Mouse (Mus musculus) cerebellum, adult 2 months (tissue): Measurements from ENCODE around the gene Tesk2. TPM values are rescaled to one million over a fixed set of nuclear protein-coding genes. Genes with fewer than 3 reads are reported as not detected.
A peak's percentile ranks its signal among the peaks of the same experiment; 100 is the strongest.

ENCODE experiments used
- DNase-seq, 2 experiments: peaks; one replicate each; pipeline ENCODE4 v3.0.0; 2021
- H3K27ac ChIP-seq: fragments of 200-500 bp; 2 replicates; pipeline ENCODE4 v1.5.1; 2012; ENCODE audit warnings: low read length, control low read depth, inconsistent platforms; ENCODE audit not compliant: insufficient read depth
- H3K27me3 ChIP-seq: fragments of 200-500 bp; 2 replicates; pipeline ENCODE4 v1.6.1; 2012; ENCODE audit warnings: inconsistent platforms, mild to moderate bottlenecking, low read length, moderate library complexity; ENCODE audit not compliant: control insufficient read depth, insufficient read depth
- H3K4me1 ChIP-seq: fragments of 200-500 bp; 2 replicates; pipeline ENCODE4 v1.6.1; 2011; ENCODE audit warnings: low read length; ENCODE audit not compliant: control insufficient read depth, insufficient read depth
- H3K4me3 ChIP-seq: fragments of 200-500 bp; replicated peaks from 2 replicates; pipeline ENCODE3; 2011; ENCODE audit warnings: mild to moderate bottlenecking, low read depth, low read length, control low read depth; ENCODE audit not compliant: insufficient read depth
- CTCF ChIP-seq: fragments of 200-500 bp; IDR thresholded peaks from 2 replicates; pipeline ENCODE4 v1.5.1; 2011; ENCODE audit warnings: low read depth, mild to moderate bottlenecking, control low read depth, low read length, moderate library complexity, borderline replicate concordance; ENCODE audit not compliant: insufficient read depth
- POLR2A ChIP-seq: fragments of 200-500 bp; IDR thresholded peaks from 2 replicates; pipeline ENCODE4 v1.6.1; 2011; ENCODE audit warnings: low read length, control low read depth, borderline replicate concordance; ENCODE audit not compliant: insufficient read depth
- WGBS: fragments of 180-500 bp; shearing (Covaris S2); methylation state at CpG from one replicate; pipeline ENCODE4 v1.1.7; 2018; 5-methylcytosine and 5-hydroxymethylcytosine counted together
- polyA plus RNA-seq: library from polyadenylated mRNA; depleted of rRNA; stranded (reverse); fragments of >200 nt; gene quantifications from 2 replicates; pipeline ENCODE4 v1.2.3, GENCODE M21; 2012

Tesk2 gene
- polyA plus RNA-seq, 1 experiment, result 10.0 TPM

GRCm38 (mm10) chr4:116721098-116721628, 415 bp downstream of the Tesk2 start:
- TF ChIP-seq CTCF, result no peak
- H3K27ac ChIP-seq, result 0 out of 2 replicates have a peak overlapping the region, but pooled peaks have one; percentile 31

DNA sequence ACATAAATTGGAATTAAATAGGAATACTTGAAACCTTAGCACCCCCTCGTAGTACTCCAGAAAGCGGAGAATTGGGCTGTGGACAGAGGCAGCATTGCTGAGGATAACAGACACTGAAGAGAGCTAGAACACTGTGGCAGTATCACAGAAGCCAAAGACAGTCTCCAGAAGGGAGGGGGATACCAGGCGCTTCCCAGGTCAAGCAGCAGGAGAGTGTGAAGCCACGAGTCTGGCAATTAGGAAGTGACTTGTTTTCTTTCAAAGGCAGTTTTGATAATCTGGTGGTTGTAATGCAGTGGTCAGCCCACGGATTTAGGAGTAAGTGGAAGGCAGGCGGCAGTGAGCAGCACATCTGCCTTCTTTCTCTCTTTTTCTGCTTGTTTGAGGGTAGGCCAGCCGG, 1.5 kb downstream of the Tesk2 start:
- 56% methylated on average over 7 of the region's 7 CpGs for WGBS
- Histone ChIP-seq H3K4me1 (no peaks in the 10 kb centered on the region), H3K27ac (no peak overlapping the region), H3K27me3 (no peaks in the 10 kb centered on the region), H3K4me3 (peak overlapping the region; percentile 17)
- DNase-seq, result no peak
- TF ChIP-seq POLR2A, result no peak
- TF ChIP-seq CTCF, result no peak

More at GRCm38 (mm10) chr4:116721098-116721628, 415 bp downstream of the Tesk2 start:
- 1% methylated on average over 29 of the region's 29 CpGs for WGBS
- Histone ChIP-seq H3K27me3 (no peaks in the 10 kb centered on the region), H3K4me1 (no peaks in the 10 kb centered on the region), H3K4me3 (peak overlapping the region; percentile 75)
- DNase-seq, result no peak

DNA sequence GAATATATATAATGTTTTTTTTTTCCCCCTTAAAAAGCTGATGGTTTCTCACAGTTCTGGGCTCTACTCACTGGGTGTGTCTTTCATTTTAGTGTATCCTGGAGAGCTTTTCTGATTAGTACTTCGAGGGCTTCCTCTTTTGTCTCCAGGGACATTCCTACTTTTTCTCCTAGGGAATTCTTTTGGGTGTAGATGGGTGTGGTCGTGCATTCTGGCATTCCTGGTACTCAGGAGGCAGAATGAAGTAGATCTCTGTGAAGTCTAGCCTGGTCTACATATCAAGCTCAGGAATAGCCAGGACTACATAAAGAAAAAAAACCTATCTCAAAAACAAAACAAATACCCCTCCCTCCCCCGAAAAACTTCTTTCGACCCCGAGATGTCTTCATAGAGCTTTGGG, 4.7 kb downstream of the Tesk2 start:
- H3K27me3 ChIP-seq, result no peaks in the 10 kb centered on the region
- H3K4me1 ChIP-seq, result no peaks in the 10 kb centered on the region
- no peak overlapping the region for H3K4me3 ChIP-seq
- no peak overlapping the region for H3K27ac ChIP-seq
- WGBS, result 78% methylated on average over 5 of the region's 5 CpGs
- TF ChIP-seq POLR2A, result no peak
- TF ChIP-seq CTCF, result no peak
- no peak for DNase-seq

- no peaks in the 10 kb centered on the region for H3K4me1 ChIP-seq
- WGBS, result 86% methylated on average over 3 of the region's 3 CpGs
- no peak for TF ChIP-seq CTCF
Observed at GRCm38 (mm10) chr4:116727401-116727800, 6.7 kb downstream of the Tesk2 start.

GRCm38 (mm10) chr4:116729532-116729931, 8.8 kb downstream of the Tesk2 start:
- DNase-seq, result no peak
- H3K27ac ChIP-seq, result no peak overlapping the region
- no peaks in the 10 kb centered on the region for H3K27me3 ChIP-seq
- no peak overlapping the region for H3K4me3 ChIP-seq
- no peaks in the 10 kb centered on the region for H3K4me1 ChIP-seq
- WGBS, result 96% methylated on average over 3 of the region's 3 CpGs
- TF ChIP-seq POLR2A (no peak), CTCF (no peak)

More at GRCm38 (mm10) chr4:116727401-116727800, 6.7 kb downstream of the Tesk2 start:
- DNase-seq, result no peak
- Histone ChIP-seq H3K27ac (no peak overlapping the region), H3K4me3 (no peak overlapping the region), H3K27me3 (no peaks in the 10 kb centered on the region)

GRCm38 (mm10) chr4:116731077-116731476, 10.3 kb downstream of the Tesk2 start:
- no peak for DNase-seq
- no peaks in the 10 kb centered on the region for H3K27me3 ChIP-seq
- 85% methylated on average over 9 of the region's 9 CpGs for WGBS
- H3K4me3 ChIP-seq, result no peak overlapping the region
- H3K27ac ChIP-seq, result no peak overlapping the region
- TF ChIP-seq CTCF (no peak), POLR2A (no peak)
- H3K4me1 ChIP-seq, result no peaks in the 10 kb centered on the region

DNA sequence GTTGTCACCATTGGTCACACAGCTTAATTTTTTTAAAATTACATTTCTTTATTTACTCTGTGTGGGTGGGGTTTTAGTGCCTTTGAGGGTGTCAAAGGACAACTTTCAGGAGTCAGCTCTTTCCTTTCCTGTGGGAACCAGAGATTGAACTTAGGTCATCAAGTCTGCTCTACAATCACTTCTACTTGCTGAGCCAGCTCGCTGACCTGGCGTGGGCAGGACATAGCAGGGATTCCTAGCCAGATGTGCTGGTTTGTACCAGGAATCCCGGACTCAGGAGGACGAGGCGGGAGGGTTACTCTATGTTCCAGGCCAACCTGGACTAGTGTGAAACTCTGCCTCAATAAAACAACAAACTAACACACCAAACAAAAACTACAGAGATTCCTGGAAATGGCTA, 11.6 kb downstream of the Tesk2 start:
- WGBS, result 79% methylated on average over 5 of the region's 5 CpGs
- no peak for DNase-seq
- TF ChIP-seq POLR2A (no peak), CTCF (no peak)
- Histone ChIP-seq H3K27me3 (no peaks in the 10 kb centered on the region), H3K4me3 (no peak overlapping the region), H3K27ac (no peak overlapping the region), H3K4me1 (no peaks in the 10 kb centered on the region)

GRCm38 (mm10) chr4:116734996-116735395, 14.2 kb downstream of the Tesk2 start:
- Histone ChIP-seq H3K4me3 (no peak overlapping the region), H3K4me1 (no peaks in the 10 kb centered on the region), H3K27ac (no peak overlapping the region), H3K27me3 (no peaks in the 10 kb centered on the region)
- TF ChIP-seq CTCF (no peak), POLR2A (no peak)
- DNase-seq, result no peak
- WGBS, result 95% methylated on average over 2 of the region's 2 CpGs
